Mouse (Mus musculus): ENCODE measurements around the gene Zfp536. TPM values are rescaled to one million over a fixed set of nuclear protein-coding genes. Genes with fewer than 3 reads are reported as not detected.

The Zfp536 gene
- polyA plus RNA-seq, 1 experiment from 2014 or later = 3.3 TPM

DNA sequence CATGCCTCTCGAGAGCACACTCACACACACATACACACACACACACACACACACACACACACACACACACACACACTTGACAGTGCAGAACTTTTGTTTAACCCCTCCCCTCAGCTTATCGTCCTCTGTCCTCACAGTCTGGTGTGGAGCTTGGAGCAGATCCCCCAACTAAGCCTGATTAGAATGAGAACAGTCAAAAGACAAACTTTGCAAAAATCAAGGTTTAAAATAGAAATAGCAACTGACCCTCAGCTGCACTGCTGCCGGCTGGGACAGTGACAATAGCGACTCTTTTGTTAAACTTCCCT, 37.1 kb downstream of the Zfp536 start:
- TF ChIP-seq CTCF (IDR thresholded peaks at IDR 0.05; ENCODE audit: low read depth) = no peak
- ATAC-seq = no peak
- no peaks in the 10 kb centered on the region for H3K9me3 ChIP-seq (ENCODE audit: control insufficient read depth)
- H3K9ac ChIP-seq (ENCODE audit: low read depth, low read length) = no peak overlapping the region
- no peak overlapping the region for H3K27ac ChIP-seq (ENCODE audit: low read depth, low read length)
- H3K36me3 ChIP-seq (ENCODE audit: control insufficient read depth, insufficient read depth) = no peaks in the 10 kb centered on the region
- no peaks in the 10 kb centered on the region for H3K4me1 ChIP-seq (replicated peaks; ENCODE audit: control insufficient read depth, insufficient read depth, low read length)
- no peak overlapping the region for H3K4me3 ChIP-seq (ENCODE audit: low read depth, low read length)
- no peak overlapping the region for H3K4me2 ChIP-seq (replicated peaks; ENCODE audit: low read depth)
- no peaks in the 10 kb centered on the region for H3K27me3 ChIP-seq (replicated peaks; ENCODE audit: control insufficient read depth, insufficient read depth, low read length)
- 23% methylated on average over 4 of the region's 4 CpGs for WGBS

DNA sequence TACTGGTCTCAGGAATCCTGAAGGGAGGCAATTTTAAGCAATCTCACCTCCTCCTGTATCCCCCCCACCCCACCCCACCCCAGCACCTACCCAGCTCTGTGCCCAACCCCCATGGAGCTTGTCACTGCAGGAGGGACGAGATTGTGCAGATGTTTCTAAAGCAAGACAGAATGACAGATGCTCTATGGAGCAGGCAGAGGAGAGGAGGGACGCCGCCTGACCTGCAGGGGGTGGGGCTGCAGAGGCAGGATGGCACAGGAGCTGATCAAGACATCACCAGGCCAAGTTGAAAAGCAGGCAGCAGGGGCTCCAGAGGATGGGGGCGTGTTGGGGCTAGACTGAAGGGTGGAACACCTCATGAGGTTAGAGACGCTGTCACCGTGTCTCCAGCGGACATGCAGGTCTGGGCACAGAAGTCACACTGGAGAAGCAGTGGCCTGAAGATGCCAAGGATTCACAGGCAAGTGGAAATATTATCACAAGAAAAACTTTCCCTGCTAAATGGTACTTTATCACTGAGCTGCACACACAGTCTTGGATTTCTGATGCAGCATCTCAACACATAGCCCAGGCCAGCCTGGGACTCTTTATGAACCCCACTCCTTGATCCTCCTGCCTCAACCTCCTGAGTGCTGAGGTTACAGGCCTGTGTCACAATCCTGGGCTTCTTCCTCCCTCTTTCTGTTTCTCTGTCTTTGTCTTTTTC, 37.6 kb downstream of the Zfp536 start:
- TF ChIP-seq CTCF (IDR thresholded peaks at IDR 0.05; ENCODE audit: low read depth) = no peak
- no peak for ATAC-seq
- Histone ChIP-seq H3K4me1 (replicated peaks; ENCODE audit: control insufficient read depth, insufficient read depth, low read length) (no peaks in the 10 kb centered on the region), H3K9ac (ENCODE audit: low read depth, low read length) (no peak overlapping the region), H3K4me3 (ENCODE audit: low read depth, low read length) (no peak overlapping the region), H3K9me3 (ENCODE audit: control insufficient read depth) (no peaks in the 10 kb centered on the region), H3K27me3 (replicated peaks; ENCODE audit: control insufficient read depth, insufficient read depth, low read length) (no peaks in the 10 kb centered on the region), H3K4me2 (replicated peaks; ENCODE audit: low read depth) (no peak overlapping the region), H3K27ac (ENCODE audit: low read depth, low read length) (no peak overlapping the region), H3K36me3 (ENCODE audit: control insufficient read depth, insufficient read depth) (no peaks in the 10 kb centered on the region)
- 61% methylated on average over 7 of the region's 7 CpGs for WGBS

DNA sequence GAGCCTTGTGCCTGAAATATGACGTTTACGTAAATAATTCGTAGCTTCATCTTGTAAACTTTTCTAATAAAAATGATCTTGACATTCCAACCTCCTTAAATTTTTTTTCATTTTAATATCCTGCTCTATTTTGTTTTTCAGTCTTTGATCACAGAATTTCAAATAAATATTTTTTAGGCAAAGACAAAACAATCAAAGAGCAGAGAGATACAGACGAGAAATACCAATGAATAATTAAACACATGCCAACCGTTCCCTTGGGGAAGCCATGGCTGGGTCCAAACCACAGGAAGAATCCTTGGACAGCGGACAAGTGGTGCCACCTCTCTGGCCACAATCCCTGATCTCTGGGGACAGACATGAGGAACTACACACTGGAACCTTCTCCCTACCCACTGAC, 38.3 kb downstream of the Zfp536 start:
- no peak for TF ChIP-seq CTCF (IDR thresholded peaks at IDR 0.05; ENCODE audit: low read depth)
- H3K27me3 ChIP-seq (replicated peaks; ENCODE audit: control insufficient read depth, insufficient read depth, low read length) = no peaks in the 10 kb centered on the region
- no peaks in the 10 kb centered on the region for H3K4me1 ChIP-seq (replicated peaks; ENCODE audit: control insufficient read depth, insufficient read depth, low read length)
- no peak for ATAC-seq
- H3K9ac ChIP-seq (ENCODE audit: low read depth, low read length) = no peak overlapping the region
- H3K4me3 ChIP-seq (ENCODE audit: low read depth, low read length) = no peak overlapping the region
- H3K9me3 ChIP-seq (ENCODE audit: control insufficient read depth) = no peaks in the 10 kb centered on the region
- no peak overlapping the region for H3K27ac ChIP-seq (ENCODE audit: low read depth, low read length)
- no peaks in the 10 kb centered on the region for H3K36me3 ChIP-seq (ENCODE audit: control insufficient read depth, insufficient read depth)
- 66% methylated on average over 6 of the region's 6 CpGs for WGBS
- H3K4me2 ChIP-seq (replicated peaks; ENCODE audit: low read depth) = no peak overlapping the region

DNA sequence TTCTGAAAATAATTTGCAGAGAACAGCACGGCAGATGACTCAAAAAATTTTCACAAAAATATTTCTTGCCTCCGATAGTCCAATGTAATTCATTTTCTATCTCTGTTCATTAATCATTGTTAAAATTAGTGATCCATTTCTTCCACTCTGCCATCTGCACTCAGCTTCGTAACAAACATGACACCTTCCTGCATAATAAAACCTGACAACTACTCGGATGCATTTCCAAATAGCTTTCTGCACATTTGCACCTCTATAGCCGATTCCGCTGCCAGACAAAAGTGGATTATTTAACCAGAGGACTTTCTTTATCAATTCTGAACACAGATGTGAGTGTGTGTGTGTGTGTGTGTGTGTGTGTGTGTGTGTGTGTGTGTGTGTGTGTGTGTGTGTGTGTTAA, 38.9 kb downstream of the Zfp536 start:
- Histone ChIP-seq H3K36me3 (ENCODE audit: control insufficient read depth, insufficient read depth) (no peaks in the 10 kb centered on the region), H3K9ac (ENCODE audit: low read depth, low read length) (no peak overlapping the region), H3K4me1 (replicated peaks; ENCODE audit: control insufficient read depth, insufficient read depth, low read length) (no peaks in the 10 kb centered on the region), H3K27me3 (replicated peaks; ENCODE audit: control insufficient read depth, insufficient read depth, low read length) (no peaks in the 10 kb centered on the region), H3K4me2 (replicated peaks; ENCODE audit: low read depth) (no peak overlapping the region), H3K27ac (ENCODE audit: low read depth, low read length) (no peak overlapping the region), H3K4me3 (ENCODE audit: low read depth, low read length) (no peak overlapping the region), H3K9me3 (ENCODE audit: control insufficient read depth) (no peaks in the 10 kb centered on the region)
- TF ChIP-seq CTCF (IDR thresholded peaks at IDR 0.05; ENCODE audit: low read depth) = no peak
- WGBS = 80% methylated on average over 6 of the region's 6 CpGs
- ATAC-seq = no peak

DNA sequence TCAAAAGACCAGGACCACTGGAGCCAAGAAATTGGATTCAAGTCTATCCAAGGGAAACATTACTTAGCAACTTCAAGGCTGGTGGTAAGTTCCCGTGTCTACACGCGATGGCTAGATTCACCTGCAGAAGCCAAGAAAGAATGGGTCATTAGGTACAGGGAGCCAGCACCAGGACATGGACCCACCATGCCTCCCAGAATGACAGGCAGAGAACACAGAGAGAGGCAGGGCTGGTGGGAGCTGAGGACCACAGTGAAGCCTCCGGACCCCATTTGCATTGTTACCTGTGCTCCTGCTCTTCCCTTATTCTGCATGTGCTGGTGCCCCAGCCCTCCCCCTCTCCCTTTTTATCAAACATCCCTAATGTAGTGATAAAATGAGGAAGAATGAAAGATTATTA, 39.4 kb downstream of the Zfp536 start:
- Histone ChIP-seq H3K27ac (ENCODE audit: low read depth, low read length) (no peak overlapping the region), H3K27me3 (replicated peaks; ENCODE audit: control insufficient read depth, insufficient read depth, low read length) (no peaks in the 10 kb centered on the region), H3K9ac (ENCODE audit: low read depth, low read length) (no peak overlapping the region), H3K4me2 (replicated peaks; ENCODE audit: low read depth) (no peak overlapping the region), H3K9me3 (ENCODE audit: control insufficient read depth) (no peaks in the 10 kb centered on the region), H3K4me3 (ENCODE audit: low read depth, low read length) (no peak overlapping the region), H3K4me1 (replicated peaks; ENCODE audit: control insufficient read depth, insufficient read depth, low read length) (no peaks in the 10 kb centered on the region), H3K36me3 (ENCODE audit: control insufficient read depth, insufficient read depth) (no peaks in the 10 kb centered on the region)
- 96% methylated on average over 4 of the region's 4 CpGs for WGBS
- ATAC-seq = no peak
- TF ChIP-seq CTCF (IDR thresholded peaks at IDR 0.05; ENCODE audit: low read depth) = no peak

DNA sequence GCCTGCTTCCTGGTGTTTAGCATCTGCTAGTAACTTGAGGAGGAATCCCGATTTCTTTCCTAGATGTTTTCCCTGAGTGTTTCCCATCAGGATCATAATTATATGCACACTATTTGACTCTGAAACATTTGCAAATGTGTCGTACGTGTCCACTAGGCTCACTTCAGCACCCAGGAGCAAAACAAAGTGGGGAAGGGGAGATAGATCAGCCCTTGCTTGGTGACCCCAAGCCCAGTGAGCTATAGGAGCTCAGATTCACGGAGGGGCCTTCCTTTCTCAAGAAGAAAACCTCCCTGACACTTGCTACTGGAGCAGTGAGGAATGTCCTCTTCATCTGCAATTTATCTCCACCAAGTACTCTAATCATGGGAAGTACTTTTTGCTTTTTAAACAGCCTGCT, 40.7 kb downstream of the Zfp536 start:
- Histone ChIP-seq H3K27me3 (replicated peaks; ENCODE audit: control insufficient read depth, insufficient read depth, low read length) (no peaks in the 10 kb centered on the region), H3K4me2 (replicated peaks; ENCODE audit: low read depth) (no peak overlapping the region), H3K4me1 (replicated peaks; ENCODE audit: control insufficient read depth, insufficient read depth, low read length) (no peaks in the 10 kb centered on the region), H3K9me3 (ENCODE audit: control insufficient read depth) (no peaks in the 10 kb centered on the region), H3K36me3 (ENCODE audit: control insufficient read depth, insufficient read depth) (no peaks in the 10 kb centered on the region), H3K9ac (ENCODE audit: low read depth, low read length) (no peak overlapping the region), H3K4me3 (ENCODE audit: low read depth, low read length) (no peak overlapping the region), H3K27ac (ENCODE audit: low read depth, low read length) (no peak overlapping the region)
- no peak for TF ChIP-seq CTCF (IDR thresholded peaks at IDR 0.05; ENCODE audit: low read depth)
- WGBS = 66% methylated on average over 4 of the region's 4 CpGs
- ATAC-seq = no peak

DNA sequence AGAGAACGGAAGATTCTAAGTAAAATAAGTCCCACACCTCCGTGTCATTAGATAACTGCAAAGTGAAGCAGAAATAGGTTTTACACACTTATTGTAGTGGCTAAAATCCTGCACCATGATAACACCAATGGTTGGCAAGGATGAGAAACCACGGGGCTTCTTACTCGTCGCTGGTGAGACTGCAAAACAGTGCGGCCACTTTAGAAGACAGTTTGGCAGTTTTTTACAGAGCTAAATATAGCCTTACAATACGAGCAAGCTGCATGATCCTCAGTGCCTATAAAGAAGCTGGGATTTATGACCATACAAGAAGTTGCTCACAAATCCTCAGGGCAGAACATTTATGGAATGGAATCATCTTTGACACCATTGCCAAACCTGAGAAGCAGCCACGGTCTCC, 45.7 kb downstream of the Zfp536 start:
- no peak overlapping the region for H3K9ac ChIP-seq (ENCODE audit: low read depth, low read length)
- 75% methylated on average over 8 of the region's 8 CpGs for WGBS
- no peaks in the 10 kb centered on the region for H3K4me1 ChIP-seq (replicated peaks; ENCODE audit: control insufficient read depth, insufficient read depth, low read length)
- H3K4me2 ChIP-seq (replicated peaks; ENCODE audit: low read depth) = no peak overlapping the region
- no peak overlapping the region for H3K4me3 ChIP-seq (ENCODE audit: low read depth, low read length)
- H3K27ac ChIP-seq (ENCODE audit: low read depth, low read length) = no peak overlapping the region
- H3K9me3 ChIP-seq (ENCODE audit: control insufficient read depth) = no peaks in the 10 kb centered on the region
- TF ChIP-seq CTCF (IDR thresholded peaks at IDR 0.05; ENCODE audit: low read depth) = no peak
- H3K36me3 ChIP-seq (ENCODE audit: control insufficient read depth, insufficient read depth) = no peaks in the 10 kb centered on the region
- H3K27me3 ChIP-seq (replicated peaks; ENCODE audit: control insufficient read depth, insufficient read depth, low read length) = no peaks in the 10 kb centered on the region
- no peak for ATAC-seq
